In the genomic region with DNA sequence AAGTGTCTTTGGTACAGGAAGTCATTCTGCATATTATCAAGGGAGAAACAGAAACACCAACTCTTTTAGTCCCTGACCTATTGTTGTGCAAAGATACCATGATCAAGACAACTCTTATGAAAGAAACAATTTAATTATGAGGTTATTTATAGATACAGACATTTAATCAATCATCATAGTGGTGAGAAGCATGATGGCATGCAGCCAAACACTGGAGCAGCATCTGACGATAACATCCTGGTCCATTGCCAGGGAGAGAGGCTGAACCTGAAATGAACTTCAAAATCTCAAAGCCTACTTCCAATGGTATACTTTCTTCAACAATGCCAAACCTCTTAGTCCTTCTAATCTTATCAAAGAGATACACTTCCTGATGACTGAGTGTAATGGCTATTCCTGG, we compare ENCODE assay signal across 27 mouse cellular contexts.
DNase-seq lines count a peak whose midpoint lies in the region; ATAC-seq and TF ChIP-seq lines count a peak whose summit lies in the region.
"Had no signal": no experiment of that assay in that cellular context is flagged by ENCODE, and none has a peak within 500 bp of the region (broad histone marks: within the 10 kb centered on the region; RNA-seq: fewer than 3 reads in every experiment).

No protein-coding gene starts in this region.

- H3K36me3 ChIP-seq in lung, embryonic 14.5 days (ENCODE audit: insufficient read depth) = no peaks in the 10 kb centered on the region
- H3K36me3 ChIP-seq: embryonic facial prominence, embryonic 10.5 days; embryonic facial prominence, embryonic 13.5 days; forebrain, embryonic 12.5 days; forebrain, embryonic 15.5 days; heart, embryonic 12.5 days; heart, embryonic 15.5 days had no signal

- no peak for ATAC-seq in lung, embryonic 14.5 days (ENCODE audit: insufficient read depth)
- ATAC-seq: forebrain, embryonic 15.5 days; hindbrain, postnatal 0 days; inflammation-experienced regulatory T-cells, adult 6 months; intestine, embryonic 16.5 days had no signal

- no peak overlapping the region for H3K4me2 ChIP-seq in lung, embryonic 14.5 days
- H3K4me2 ChIP-seq: embryonic facial prominence, embryonic 13.5 days; forebrain, embryonic 12.5 days; forebrain, embryonic 15.5 days; heart, embryonic 12.5 days; heart, embryonic 15.5 days; hindbrain, embryonic 14.5 days had no signal

- 18% methylated on average over 1 of the region's 1 CpGs for WGBS in lung, embryonic 14.5 days

- H3K27ac ChIP-seq in lung, embryonic 14.5 days (ENCODE audit: low read depth) = no peak overlapping the region
- H3K27ac ChIP-seq: embryonic facial prominence, embryonic 10.5 days; embryonic facial prominence, embryonic 13.5 days; forebrain, embryonic 12.5 days; forebrain, embryonic 15.5 days; heart, embryonic 15.5 days; hindbrain, embryonic 14.5 days; hindbrain, postnatal 0 days had no signal

- no peaks in the 10 kb centered on the region for H3K27me3 ChIP-seq in lung, embryonic 14.5 days (ENCODE audit: insufficient read depth, low read length)
- H3K27me3 ChIP-seq: embryonic facial prominence, embryonic 13.5 days; forebrain, embryonic 12.5 days; forebrain, embryonic 15.5 days; heart, embryonic 12.5 days; heart, embryonic 15.5 days had no signal

- no peaks in the 10 kb centered on the region for H3K4me1 ChIP-seq in lung, embryonic 14.5 days (ENCODE audit: insufficient read depth)
- H3K4me1 ChIP-seq: embryonic facial prominence, embryonic 10.5 days; embryonic facial prominence, embryonic 13.5 days; forebrain, embryonic 12.5 days; forebrain, embryonic 15.5 days; heart, embryonic 12.5 days; heart, embryonic 15.5 days had no signal

- no peaks in the 10 kb centered on the region for H3K9me3 ChIP-seq in lung, embryonic 14.5 days (ENCODE audit: low read depth, low read length)
- H3K9me3 ChIP-seq: embryonic facial prominence, embryonic 10.5 days; embryonic facial prominence, embryonic 13.5 days; forebrain, embryonic 12.5 days; forebrain, embryonic 15.5 days; heart, embryonic 12.5 days; heart, embryonic 15.5 days had no signal

- peak; percentile 3 to 5 for DNase-seq in cerebellum, postnatal 10 days
- no peak for DNase-seq in cerebellum, adult 8-10 months
- DNase-seq in lung, embryonic 14.5 days = peak; percentile 33
- no peak for DNase-seq in lung, postnatal 10 days
- peak; percentile 48 for DNase-seq in adipocyte (ENCODE audit: low spot score)
- no peak for DNase-seq in kidney, adult 8-10 months
- DNase-seq: adrenal gland, adult 8-10 months; adrenal gland, postnatal 36 days; cerebellum, adult 11 months; cerebellum, adult 2 months; cerebellum, postnatal 36 days; embryo, embryonic 11 days; gastrocnemius, postnatal 25 days; heart, adult 18-20 months; heart, postnatal 10 days; heart, postnatal 4 days had no signal

- no peak for TF ChIP-seq CTCF in lung, embryonic 14.5 days (IDR thresholded peaks at IDR 0.05; ENCODE audit: low read depth)

- H3K4me3 ChIP-seq in lung, embryonic 14.5 days (ENCODE audit: low read depth, low read length) = no peak overlapping the region
- H3K4me3 ChIP-seq: embryonic facial prominence, embryonic 10.5 days; embryonic facial prominence, embryonic 13.5 days; erythroblast, embryonic 14.5 days; forebrain, embryonic 12.5 days; forebrain, embryonic 15.5 days; heart, embryonic 12.5 days; heart, embryonic 15.5 days had no signal

- no peak overlapping the region for H3K9ac ChIP-seq in lung, embryonic 14.5 days
- H3K9ac ChIP-seq: embryonic facial prominence, embryonic 13.5 days; forebrain, embryonic 12.5 days; forebrain, embryonic 15.5 days; heart, embryonic 12.5 days; heart, embryonic 15.5 days; hindbrain, embryonic 14.5 days had no signal

Comparison
In these comparisons a context has a peak if more than half of its experiments do, and no peak if none do; other contexts are left out.
1. DNase-seq: peak in cerebellum, postnatal 10 days (2 of 2), lung, embryonic 14.5 days (single experiment) and adipocyte (single experiment); none in cerebellum, adult 8-10 months (single experiment), lung, postnatal 10 days (single experiment) and kidney, adult 8-10 months (0 of 2).